Mouse (Mus musculus) bone marrow, adult 2 months (tissue): Measurements from ENCODE around the gene 5730522E02Rik.

Experiments
- CTCF ChIP-seq: fragments of 200-500 bp; IDR thresholded peaks from 2 replicates; pipeline ENCODE4 v1.5.1; 2011; ENCODE audit warnings: low read length, control low read depth; ENCODE audit not compliant: control insufficient read depth, insufficient read depth
- POLR2A ChIP-seq: fragments of 200-500 bp; IDR thresholded peaks from 2 replicates; pipeline ENCODE4 v1.6.1; 2011; ENCODE audit warnings: low read depth, mild to moderate bottlenecking, control low read depth, low read length, borderline replicate concordance; ENCODE audit not compliant: control insufficient read depth

- TF ChIP-seq CTCF (no peak), POLR2A (no peak)
These were observed 458.1 kb downstream of the 5730522E02Rik start for GRCm38 (mm10) chr11:25752418-25752817.
